ENCODE assay signal across 8 mouse cellular contexts in genomic region chr1:74600501-74601266, GRCm38 (mm10). TPM values are rescaled to one million over a fixed set of nuclear protein-coding genes. Genes with fewer than 3 reads are reported as not detected.
DNase-seq lines count a peak whose midpoint lies in the region; ATAC-seq and TF ChIP-seq lines count a peak whose summit lies in the region.

No protein-coding gene starts in this region.

- peak overlapping the region; percentile 86 for H3K4me2 ChIP-seq in kidney, embryonic 15.5 days
- H3K4me2 ChIP-seq in hindbrain, embryonic 15.5 days: peak overlapping the region; percentile 92

- ATAC-seq in kidney, embryonic 15.5 days (replicated peaks; ENCODE audit: low FRiP score): peak; percentile 63
- ATAC-seq in hindbrain, embryonic 15.5 days (ENCODE audit: low FRiP score, low read depth): peak; percentile 78

- H3K36me3 ChIP-seq in kidney, embryonic 15.5 days: peaks cover 41% of the 10 kb centered on the region
- peaks cover 26% of the 10 kb centered on the region for H3K36me3 ChIP-seq in hindbrain, embryonic 15.5 days
- H3K36me3 ChIP-seq in midbrain, embryonic 10.5 days: peaks cover 46% of the 10 kb centered on the region

- no peak for DNase-seq in kidney, postnatal 4 days
- DNase-seq in midbrain, embryonic 10.5 days (ENCODE audit: low spot score): no peak
- DNase-seq in ovary, postnatal 10 days (ENCODE audit: low spot score): no peak
- DNase-seq in urinary bladder, adult 2 months (ENCODE audit: low spot score): no peak
- no peak for DNase-seq in cerebellum, postnatal 36 days

- WGBS in kidney, embryonic 15.5 days: 8% methylated on average over 26 of the region's 26 CpGs
- 9% methylated on average over 26 of the region's 26 CpGs for WGBS in hindbrain, embryonic 15.5 days
- 9% methylated on average over 26 of the region's 26 CpGs for WGBS in midbrain, embryonic 10.5 days

- no peaks in the 10 kb centered on the region for H3K27me3 ChIP-seq in kidney, embryonic 15.5 days
- no peaks in the 10 kb centered on the region for H3K27me3 ChIP-seq in hindbrain, embryonic 15.5 days
- no peaks in the 10 kb centered on the region for H3K27me3 ChIP-seq in midbrain, embryonic 10.5 days (ENCODE audit: low read depth, poor library complexity, severe bottlenecking)

- no peak for TF ChIP-seq POLR2A in bone marrow macrophage, adult 2 months (IDR thresholded peaks at IDR 0.05; ENCODE audit: borderline replicate concordance, low read depth, low read length)

- H3K4me3 ChIP-seq in kidney, embryonic 15.5 days (replicated peaks): peak overlapping the region; percentile 71
- peak overlapping the region; percentile 81 for H3K4me3 ChIP-seq in bone marrow macrophage, adult 2 months (ENCODE audit: insufficient read depth, low read length)
- H3K4me3 ChIP-seq in hindbrain, embryonic 15.5 days: peak overlapping the region; percentile 76
- peak overlapping the region; percentile 93 for H3K4me3 ChIP-seq in midbrain, embryonic 10.5 days

- H3K9me3 ChIP-seq in kidney, embryonic 15.5 days (replicated peaks): no peaks in the 10 kb centered on the region
- no peaks in the 10 kb centered on the region for H3K9me3 ChIP-seq in hindbrain, embryonic 15.5 days
- no peaks in the 10 kb centered on the region for H3K9me3 ChIP-seq in midbrain, embryonic 10.5 days (replicated peaks)

- peak overlapping the region; percentile 64 for H3K27ac ChIP-seq in kidney, embryonic 15.5 days
- no peak overlapping the region for H3K27ac ChIP-seq in bone marrow macrophage, adult 2 months (ENCODE audit: insufficient read depth, low read depth, low read length)
- H3K27ac ChIP-seq in hindbrain, embryonic 15.5 days (replicated peaks): peak overlapping the region; percentile 73
- peak overlapping the region; percentile 85 for H3K27ac ChIP-seq in midbrain, embryonic 10.5 days (replicated peaks)

- TF ChIP-seq CTCF in bone marrow macrophage, adult 2 months (IDR thresholded peaks at IDR 0.05; ENCODE audit: low read depth, low read length): no peak

- peak overlapping the region; percentile 75 for H3K9ac ChIP-seq in kidney, embryonic 15.5 days
- H3K9ac ChIP-seq in hindbrain, embryonic 15.5 days: peak overlapping the region; percentile 77

- H3K4me1 ChIP-seq in kidney, embryonic 15.5 days: peaks cover 19% of the 10 kb centered on the region
- peaks cover 5% of the 10 kb centered on the region for H3K4me1 ChIP-seq in bone marrow macrophage, adult 2 months (ENCODE audit: control insufficient read depth, insufficient read depth, low read length)
- H3K4me1 ChIP-seq in hindbrain, embryonic 15.5 days (replicated peaks): peaks cover 15% of the 10 kb centered on the region
- peaks cover 19% of the 10 kb centered on the region for H3K4me1 ChIP-seq in midbrain, embryonic 10.5 days

RNA-seq across cellular contexts. Expression of gene Rnf25, which starts 0.5 kb away (rescaled TPM):
- polyA plus RNA-seq in kidney, embryonic 15.5 days (2015; fragmentation: Nextera tagmentation; extraction: Ambion mirVana): 40.7 and 43.4 TPM in 2 replicates
- 39.0 and 51.0 TPM in 2 replicates for polyA plus RNA-seq in bone marrow macrophage, adult 2 months (2012; ENCODE audit: insufficient read depth, insufficient read length, missing spikeins)
- polyA plus RNA-seq in hindbrain, embryonic 15.5 days (2015; fragmentation: Nextera tagmentation; extraction: Ambion mirVana): 40.2 and 41.7 TPM in 2 replicates
- 33.7 and 37.8 TPM in 2 replicates for polyA plus RNA-seq in midbrain, embryonic 10.5 days (2016; fragmentation: Nextera tagmentation; extraction: Ambion mirVana)
- 64.5 and 82.9 TPM in 2 replicates for polyA plus RNA-seq in urinary bladder, adult 2 months (2012; rRNA removed)

RNA-seq across cellular contexts. Expression of gene Stk36, which starts 0.6 kb away (rescaled TPM):
- 7.6 and 8.8 TPM in 2 replicates for polyA plus RNA-seq in kidney, embryonic 15.5 days (2015; fragmentation: Nextera tagmentation; extraction: Ambion mirVana)
- 2.8 and 3.0 TPM in 2 replicates for polyA plus RNA-seq in bone marrow macrophage, adult 2 months (2012; ENCODE audit: insufficient read depth, insufficient read length, missing spikeins)
- 18.6 and 19.8 TPM in 2 replicates for polyA plus RNA-seq in hindbrain, embryonic 15.5 days (2015; fragmentation: Nextera tagmentation; extraction: Ambion mirVana)
- polyA plus RNA-seq in midbrain, embryonic 10.5 days (2016; fragmentation: Nextera tagmentation; extraction: Ambion mirVana): 13.8 and 17.3 TPM in 2 replicates
- polyA plus RNA-seq in urinary bladder, adult 2 months (2012; rRNA removed): 1.8 and 2.1 TPM in 2 replicates

RNA-seq across cellular contexts. Expression of gene Bcs1l, which starts 12.6 kb away (rescaled TPM):
- polyA plus RNA-seq in kidney, embryonic 15.5 days (2015; fragmentation: Nextera tagmentation; extraction: Ambion mirVana): 15.7 and 17.8 TPM in 2 replicates
- polyA plus RNA-seq in bone marrow macrophage, adult 2 months (2012; ENCODE audit: insufficient read depth, insufficient read length, missing spikeins): 9.8 and 10.3 TPM in 2 replicates
- 20.0 and 21.5 TPM in 2 replicates for polyA plus RNA-seq in hindbrain, embryonic 15.5 days (2015; fragmentation: Nextera tagmentation; extraction: Ambion mirVana)
- polyA plus RNA-seq in midbrain, embryonic 10.5 days (2016; fragmentation: Nextera tagmentation; extraction: Ambion mirVana): 18.9 and 20.2 TPM in 2 replicates
- polyA plus RNA-seq in urinary bladder, adult 2 months (2012; rRNA removed): 19.5 and 21.9 TPM in 2 replicates

RNA-seq across cellular contexts. Expression of gene Zfp142, which starts 12.6 kb away (rescaled TPM):
- 7.5 and 8.4 TPM in 2 replicates for polyA plus RNA-seq in kidney, embryonic 15.5 days (2015; fragmentation: Nextera tagmentation; extraction: Ambion mirVana)
- 7.2 and 8.7 TPM in 2 replicates for polyA plus RNA-seq in bone marrow macrophage, adult 2 months (2012; ENCODE audit: insufficient read depth, insufficient read length, missing spikeins)
- 8.1 and 8.3 TPM in 2 replicates for polyA plus RNA-seq in hindbrain, embryonic 15.5 days (2015; fragmentation: Nextera tagmentation; extraction: Ambion mirVana)
- 9.3 and 10.0 TPM in 2 replicates for polyA plus RNA-seq in midbrain, embryonic 10.5 days (2016; fragmentation: Nextera tagmentation; extraction: Ambion mirVana)
- polyA plus RNA-seq in urinary bladder, adult 2 months (2012; rRNA removed): 9.5 and 11.2 TPM in 2 replicates

RNA-seq across cellular contexts. Expression of gene Usp37, which starts 56.6 kb away (rescaled TPM):
- 33.2 and 34.3 TPM in 2 replicates for polyA plus RNA-seq in kidney, embryonic 15.5 days (2015; fragmentation: Nextera tagmentation; extraction: Ambion mirVana)
- polyA plus RNA-seq in bone marrow macrophage, adult 2 months (2012; ENCODE audit: insufficient read depth, insufficient read length, missing spikeins): 8.8 and 9.0 TPM in 2 replicates
- 23.9 and 25.1 TPM in 2 replicates for polyA plus RNA-seq in hindbrain, embryonic 15.5 days (2015; fragmentation: Nextera tagmentation; extraction: Ambion mirVana)
- polyA plus RNA-seq in midbrain, embryonic 10.5 days (2016; fragmentation: Nextera tagmentation; extraction: Ambion mirVana): 50.1 and 51.5 TPM in 2 replicates
- polyA plus RNA-seq in urinary bladder, adult 2 months (2012; rRNA removed): 5.8 and 6.5 TPM in 2 replicates
